Mouse (Mus musculus) kidney, postnatal 36 days (tissue): ENCODE data around the gene Ppp1r14a.

Source experiments
- DNase-seq, 2 experiments: peaks; one replicate each; pipeline ENCODE4 v3.0.0; 2021 to 2022; ENCODE audit warnings: mixed read lengths in 2 of 2

Ppp1r14a gene

GRCm38 (mm10) chr7:29288942-29289638 lies at the start of gene Ppp1r14a:
Gene Ppp1r14a, plus strand, starts transcription at chr7:29289308.
- peak; percentile 60 to 86 for DNase-seq

DNA sequence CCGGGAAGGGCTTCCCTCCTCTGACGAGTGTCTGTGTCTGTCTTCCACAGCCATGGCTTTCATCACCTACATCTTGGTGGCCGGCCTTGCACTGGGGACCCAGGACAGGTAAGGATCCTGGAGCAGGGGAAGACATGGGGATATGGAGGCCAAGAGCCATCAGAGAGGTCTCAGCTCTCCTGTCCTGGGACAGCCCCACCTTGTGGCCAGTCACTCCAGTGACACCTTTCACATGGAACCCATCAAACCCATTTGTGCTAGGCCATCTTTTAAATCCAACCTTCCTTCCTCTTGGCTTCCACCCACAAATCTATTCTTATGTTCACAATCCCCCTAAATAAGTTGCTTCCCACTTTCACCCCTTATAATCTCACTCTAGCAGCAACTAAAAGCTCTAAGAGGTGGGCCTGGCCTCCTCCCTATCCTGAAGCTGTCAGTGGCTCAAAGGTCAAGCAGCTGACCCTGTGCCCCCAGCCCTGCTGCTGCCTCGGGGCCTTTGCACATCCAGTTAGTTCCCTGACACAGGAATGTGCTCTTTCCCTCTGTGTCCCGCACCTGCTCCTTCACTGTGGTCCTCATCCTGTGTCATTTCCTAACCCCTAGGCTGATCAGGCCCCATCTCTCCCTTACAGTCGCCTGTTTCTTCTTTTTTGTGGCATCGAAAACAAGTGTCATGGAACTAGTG lies 44.2 kb upstream of the Ppp1r14a start:
- peak in 1 of 2 experiments; percentile 69 for DNase-seq

DNA sequence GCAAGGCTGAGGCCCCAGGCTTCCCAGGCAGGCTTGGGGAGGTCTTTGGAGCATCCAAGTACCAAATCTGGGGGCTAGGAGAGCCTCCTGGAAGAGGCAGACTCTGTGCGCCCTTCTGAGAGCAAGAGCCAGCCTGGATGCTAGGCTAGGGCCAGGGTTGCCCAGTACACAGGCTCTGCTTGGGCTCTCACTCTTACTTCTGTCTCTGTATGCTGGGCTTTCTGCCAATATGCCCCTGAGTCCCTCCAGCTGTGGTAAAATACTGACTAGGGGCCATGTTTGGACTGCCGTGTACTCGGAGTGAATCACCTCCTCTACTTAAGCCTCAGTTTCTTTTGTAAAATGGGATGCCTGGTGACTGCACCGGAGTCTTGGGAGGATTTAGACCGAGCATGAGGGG lies 43.1 kb upstream of the Ppp1r14a start:
- no peak for DNase-seq

DNA sequence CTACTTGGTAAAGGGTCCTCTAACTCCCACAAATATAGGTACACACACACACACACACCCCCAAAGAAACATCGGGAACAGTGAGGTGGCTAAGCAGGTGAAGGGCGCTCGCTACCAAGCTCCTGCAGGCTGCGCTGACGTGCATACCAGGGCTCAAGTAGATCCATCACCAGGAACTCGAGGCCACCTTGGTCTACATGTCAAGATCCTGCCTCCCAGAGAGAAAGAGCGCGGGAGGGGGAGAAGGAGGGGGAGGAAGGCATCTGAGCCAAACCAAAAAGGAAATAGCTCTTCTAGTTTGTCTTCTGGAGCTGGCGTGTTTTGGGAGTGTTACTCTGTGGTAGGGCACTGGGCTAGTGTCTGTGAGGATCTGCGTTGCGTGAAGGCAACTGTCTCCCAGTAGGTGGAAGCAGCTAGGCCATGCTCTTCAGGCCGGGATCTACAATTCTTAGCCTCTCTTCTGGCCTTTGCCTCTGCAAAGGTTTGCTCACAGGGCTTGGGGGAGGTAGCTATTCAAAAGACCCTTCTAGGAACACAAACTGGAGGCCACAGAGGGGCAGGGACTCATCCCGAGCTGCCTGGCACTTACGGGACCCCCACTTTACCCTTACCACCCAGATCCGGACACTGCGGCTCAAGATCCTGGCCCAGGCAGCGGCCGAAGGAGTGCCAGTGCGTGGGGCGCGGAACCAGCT lies 42.3 kb upstream of the Ppp1r14a start:
- no peak for DNase-seq

DNA sequence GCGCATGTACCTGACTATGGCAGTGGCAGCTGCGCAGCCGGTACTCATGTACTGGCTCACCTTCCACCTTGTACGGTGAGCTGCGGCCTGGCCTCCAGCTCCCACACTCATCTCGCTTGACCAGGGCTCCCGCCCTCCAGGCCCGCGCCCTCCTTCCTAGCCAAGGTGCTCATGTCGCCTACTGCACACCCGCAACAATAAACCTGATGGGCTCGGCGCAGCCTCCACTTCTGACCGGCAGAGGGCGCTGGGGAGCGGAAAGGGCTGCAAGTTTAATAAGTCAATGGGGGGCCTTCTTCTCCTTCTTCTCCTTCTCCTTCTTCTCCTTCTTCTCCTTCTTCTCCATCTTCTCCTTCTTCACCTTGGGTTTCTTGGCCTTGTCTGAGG lies 41.8 kb upstream of the Ppp1r14a start:
- DNase-seq: peak; percentile 73 to 92

- peak in 1 of 2 experiments; percentile 51 for DNase-seq
Observed at GRCm38 (mm10) chr7:29247706-29248105, 41.4 kb upstream of the Ppp1r14a start.

DNA sequence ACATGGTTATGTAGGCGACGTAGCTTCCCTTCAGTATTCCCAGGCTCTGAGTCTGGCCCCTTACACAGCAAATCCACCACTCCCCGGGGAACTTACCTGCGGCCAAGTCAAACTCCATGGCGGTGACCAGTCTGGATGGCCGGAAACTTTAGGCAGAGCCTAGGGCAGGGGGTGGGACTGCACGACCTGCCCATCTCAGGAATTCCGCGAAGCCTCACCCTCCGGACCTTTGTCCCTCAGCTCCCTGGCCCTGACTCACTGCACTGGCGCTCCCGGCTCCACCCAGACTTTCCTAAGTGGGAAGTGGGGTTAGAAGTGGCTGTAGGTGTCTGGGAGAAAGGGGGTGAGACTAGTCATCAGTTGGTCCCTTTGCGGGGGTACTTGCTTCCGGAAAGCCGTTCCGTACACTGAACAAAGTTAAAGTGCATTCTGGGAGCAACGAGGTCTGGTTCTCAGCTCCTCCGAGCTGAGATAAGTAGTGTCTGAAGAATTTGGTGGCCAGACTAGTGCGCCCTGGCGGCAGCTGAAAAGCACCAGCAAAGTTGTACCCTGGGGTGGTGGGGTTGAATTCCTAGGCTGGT lies 40.8 kb upstream of the Ppp1r14a start, which contains the start of gene 2200002D01Rik:
Gene 2200002D01Rik (minus strand): TSS at position 206 of the 581 bp plus-strand sequence.
- peak; percentile 74 to 75 for DNase-seq

GRCm38 (mm10) chr7:29251166-29251565 lies 37.9 kb upstream of the Ppp1r14a start:
- DNase-seq: no peak

- peak; percentile 61 to 70 for DNase-seq
Observed at GRCm38 (mm10) chr7:29253842-29254241, 35.3 kb upstream of the Ppp1r14a start.

DNA sequence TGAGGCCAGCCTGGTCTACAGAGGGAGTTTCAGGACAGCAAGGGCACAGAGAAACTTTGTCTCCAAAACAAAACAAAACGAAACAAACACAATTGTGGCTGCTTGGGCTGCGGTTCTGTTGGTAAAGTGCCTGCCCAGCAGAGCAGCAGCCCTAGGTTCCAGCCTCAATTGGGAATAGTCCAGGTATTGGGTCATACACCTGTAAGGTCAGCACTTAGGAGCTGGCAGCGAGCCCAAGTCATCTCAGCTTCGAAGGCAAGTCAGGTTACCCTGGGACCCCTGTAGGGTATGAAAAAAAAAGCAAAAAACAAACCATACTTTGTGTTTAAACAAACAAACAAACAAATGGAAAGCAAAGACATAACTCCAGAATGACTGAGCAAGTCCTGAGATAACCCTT lies 33.2 kb upstream of the Ppp1r14a start:
- DNase-seq: no peak

DNA sequence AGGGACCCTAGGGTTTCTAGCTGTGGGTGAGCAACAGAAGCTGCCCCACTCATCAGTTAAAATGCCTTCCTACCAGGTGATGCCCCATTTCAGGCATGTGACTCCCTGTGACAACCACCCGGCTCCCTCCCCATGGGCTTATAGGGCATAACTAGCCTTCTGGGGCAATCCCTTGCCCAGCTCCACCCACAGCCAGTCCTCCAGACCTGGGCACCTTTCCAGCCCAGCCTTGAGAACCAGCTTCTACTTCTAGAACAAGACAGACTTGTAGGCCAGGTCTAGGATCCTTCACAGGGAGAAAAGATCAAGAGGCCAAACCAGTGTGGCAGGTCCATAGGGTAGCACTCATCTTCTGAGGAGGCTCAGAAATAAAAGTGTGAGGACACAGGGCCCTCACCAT lies 31.7 kb upstream of the Ppp1r14a start:
- peak; percentile 87 to 89 for DNase-seq

DNA sequence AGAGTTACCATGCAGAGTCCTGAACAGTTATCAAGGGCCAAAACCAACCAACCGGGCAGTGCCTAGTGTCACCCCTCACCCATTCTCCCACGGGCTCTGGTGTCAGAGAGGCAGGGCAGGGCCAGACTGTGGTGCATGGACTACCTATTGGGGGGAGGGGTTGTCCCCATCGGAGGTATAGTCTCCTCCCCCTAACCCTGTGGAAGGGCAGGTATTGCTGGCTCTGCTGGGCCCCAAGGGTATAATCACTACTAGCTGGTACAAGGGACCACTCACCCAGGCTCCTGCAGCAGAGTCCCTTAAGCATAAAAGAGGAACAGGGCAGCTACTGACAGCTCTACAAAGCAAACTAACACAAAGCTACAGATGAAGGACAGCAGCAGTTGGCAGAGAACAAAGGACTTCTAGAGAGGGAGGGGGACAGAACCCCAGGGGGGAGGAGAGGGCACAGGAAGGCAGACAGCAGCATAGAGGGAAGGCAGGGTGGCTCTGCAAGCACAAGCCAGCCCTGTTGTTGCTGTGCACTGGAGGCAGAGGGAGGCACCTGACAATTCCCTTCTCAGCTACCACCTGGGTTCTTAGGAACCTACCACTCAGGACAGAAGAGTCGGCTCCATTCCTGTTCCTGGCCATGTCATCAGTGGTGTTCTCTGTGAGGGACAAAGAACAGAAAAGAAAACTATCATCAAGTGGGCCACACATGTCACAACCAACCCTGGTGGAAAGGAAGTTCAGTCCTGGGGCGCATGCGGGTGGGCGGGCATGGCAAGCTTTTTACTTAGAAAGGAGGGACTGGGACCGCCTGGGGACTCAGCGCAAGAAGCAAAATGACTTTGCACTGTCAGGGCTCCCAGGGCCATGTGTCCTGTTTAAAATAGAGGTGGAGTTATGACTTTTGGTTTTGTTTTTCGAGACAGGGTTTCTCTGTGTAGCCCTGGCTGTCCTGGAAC lies 29.1 kb upstream of the Ppp1r14a start:
- no peak for DNase-seq

DNA sequence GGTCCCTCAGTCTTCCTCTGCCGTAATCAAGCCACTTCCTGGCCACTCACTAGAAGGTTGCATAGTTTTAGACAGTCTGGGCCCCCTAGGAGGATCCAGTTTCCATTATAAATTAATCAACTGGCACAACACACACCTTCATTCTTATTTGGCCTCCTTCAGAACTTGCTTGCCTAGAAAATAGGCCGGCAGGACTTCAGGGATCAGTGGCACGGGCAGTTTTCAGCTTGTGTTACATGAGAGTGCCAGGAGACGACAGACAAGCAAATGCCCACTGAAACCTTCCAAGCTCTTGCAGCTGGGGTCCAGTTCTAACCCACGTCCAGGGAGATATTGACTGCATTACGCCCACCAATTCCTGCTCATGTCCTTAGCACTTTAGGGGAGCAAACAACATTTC lies 27.0 kb upstream of the Ppp1r14a start:
- peak; percentile 56 to 71 for DNase-seq

GRCm38 (mm10) chr7:29263831-29264230 lies 25.3 kb upstream of the Ppp1r14a start:
- no peak for DNase-seq

DNA sequence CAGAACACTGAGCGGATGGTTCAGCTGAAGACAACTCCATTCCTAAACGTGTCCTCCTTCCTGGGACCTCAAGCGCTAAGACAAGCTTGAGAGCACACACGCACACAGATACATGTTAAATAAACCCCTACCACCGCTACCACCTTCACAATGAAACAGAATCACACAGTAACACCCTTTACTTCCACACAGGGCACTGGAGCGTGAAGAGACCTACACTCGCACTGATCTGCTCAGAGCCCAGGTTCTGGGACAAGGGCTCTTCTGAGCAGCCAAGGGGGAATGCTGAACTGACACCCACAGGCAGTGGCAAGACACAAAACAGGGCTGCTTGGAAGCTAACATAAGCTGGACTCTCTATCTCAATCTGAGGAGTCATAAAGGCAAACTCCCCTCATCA lies 23.5 kb upstream of the Ppp1r14a start:
- no peak for DNase-seq

DNA sequence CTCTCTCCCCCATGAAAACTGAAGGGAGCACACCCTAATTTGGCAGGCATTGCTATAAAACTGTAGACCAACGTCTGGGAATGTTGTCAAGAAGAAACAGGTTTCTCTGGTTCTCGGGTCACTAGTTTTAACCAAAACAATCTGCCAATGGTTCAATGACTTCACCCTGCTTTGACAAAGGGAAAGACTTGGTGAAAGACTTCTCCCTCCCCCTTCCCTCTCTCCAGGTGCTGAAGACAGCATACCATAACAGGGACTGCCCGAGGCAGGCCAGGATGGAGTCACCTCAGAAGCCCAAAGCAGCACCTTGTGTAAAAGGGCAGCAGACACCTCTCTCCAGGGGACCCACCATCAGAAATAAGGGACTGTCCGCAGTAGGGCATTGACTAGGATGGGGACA lies 22.2 kb upstream of the Ppp1r14a start:
- peak in 1 of 2 experiments; percentile 82 for DNase-seq

DNA sequence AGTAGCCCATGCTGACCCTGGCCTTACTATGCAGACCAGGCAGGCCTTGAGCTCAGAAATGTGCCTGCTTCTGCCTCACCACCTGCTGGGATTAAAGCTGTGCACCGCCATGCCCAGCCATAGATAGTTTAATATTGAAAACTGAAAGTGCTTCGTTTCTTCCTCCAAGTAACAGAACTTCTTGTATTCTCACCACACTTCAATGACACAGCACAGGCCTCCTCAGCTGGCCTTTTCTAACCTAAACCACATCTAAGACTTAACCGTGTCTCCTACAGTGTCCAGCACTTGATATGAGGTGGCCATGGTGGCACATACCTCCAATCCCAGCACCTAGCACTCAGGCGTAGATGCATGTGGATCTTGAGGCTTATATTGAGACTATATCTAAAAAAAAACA lies 18.7 kb upstream of the Ppp1r14a start:
- DNase-seq: no peak

DNA sequence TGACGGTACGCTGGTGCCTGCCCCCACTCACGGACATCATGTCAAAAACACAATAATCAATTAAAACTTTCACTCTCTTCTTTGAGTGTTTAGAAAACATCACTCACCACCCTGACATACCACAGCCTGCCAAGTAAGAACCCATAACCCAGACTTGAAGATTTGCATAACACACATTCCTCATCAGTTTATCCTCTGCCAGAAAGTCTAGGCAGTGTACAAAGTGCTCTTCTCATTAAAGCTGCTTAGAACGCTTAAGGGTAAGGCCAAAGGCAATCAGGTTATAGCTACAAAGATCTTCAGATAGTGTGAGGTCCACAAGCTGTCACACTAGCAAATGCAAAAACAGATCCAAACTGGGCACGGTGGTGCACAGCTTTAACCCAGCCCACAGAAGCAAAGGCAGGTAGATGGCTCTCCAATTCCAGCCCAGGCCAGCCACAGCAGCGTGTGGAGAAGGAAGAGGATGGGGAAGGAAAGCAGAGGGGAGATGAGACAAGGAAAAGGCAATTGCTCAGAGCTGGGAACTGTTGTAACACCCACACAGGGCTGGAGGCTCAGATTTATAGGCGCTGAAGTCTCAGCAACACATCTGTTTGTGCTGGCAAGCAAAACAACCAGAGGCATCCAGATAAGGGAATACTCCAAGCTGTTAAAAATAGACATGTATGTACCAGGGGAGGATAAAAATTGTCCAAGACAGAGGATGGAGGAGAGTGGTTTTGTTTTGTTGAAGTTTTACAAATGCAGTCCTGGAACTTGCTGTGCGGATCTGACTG lies 17.2 kb upstream of the Ppp1r14a start:
- DNase-seq: peak in 1 of 2 experiments; percentile 62

GRCm38 (mm10) chr7:29276715-29277114 lies 12.4 kb upstream of the Ppp1r14a start:
- peak; percentile 82 to 86 for DNase-seq

DNA sequence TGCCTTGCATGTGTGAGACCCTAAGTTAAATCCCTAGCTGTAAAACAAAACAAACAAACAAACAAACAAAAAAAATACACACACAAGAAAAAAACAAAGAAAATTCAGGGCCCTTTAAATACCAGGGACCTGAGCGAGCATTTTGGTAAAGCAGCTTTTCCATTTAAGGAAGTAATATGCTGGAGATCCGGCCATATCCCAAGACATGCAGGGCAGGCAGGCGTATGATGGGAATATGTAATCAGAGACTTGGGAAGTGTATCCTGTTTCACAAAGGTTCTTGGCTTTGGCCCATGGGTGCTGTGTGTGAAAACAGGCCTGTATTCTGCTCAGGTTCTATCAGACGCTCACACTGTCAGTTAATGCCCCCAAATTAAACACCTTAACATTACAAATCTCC lies 11.6 kb upstream of the Ppp1r14a start:
- DNase-seq: no peak

DNA sequence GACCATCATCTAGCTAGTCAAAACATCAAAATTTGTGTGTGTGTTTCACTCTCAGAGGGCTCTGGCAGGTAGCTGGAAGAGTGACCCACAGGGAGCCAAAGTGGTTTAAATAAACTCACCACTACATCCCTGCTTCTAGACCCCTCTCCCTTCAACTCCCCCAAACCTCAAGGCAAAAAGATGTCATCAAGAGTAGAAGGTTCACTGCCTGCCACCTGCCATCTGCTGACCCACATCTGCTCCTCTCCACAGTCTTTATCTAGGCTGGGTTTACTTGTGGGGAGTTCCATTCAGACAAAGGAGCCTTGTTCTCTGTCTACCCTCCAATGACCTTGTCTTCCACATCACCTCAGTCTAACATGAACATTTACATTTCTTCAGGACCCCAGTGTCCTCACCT lies 9.8 kb upstream of the Ppp1r14a start:
- no peak for DNase-seq
